Mouse (Mus musculus) erythroblast, embryonic 14.5 days (primary cell): ENCODE results near the gene Ambra1.

ENCODE experiments used
- GATA1 ChIP-seq: IDR thresholded peaks from 2 replicates; pipeline ENCODE4 v1.6.1; 2012; ENCODE audit warnings: low read length, inconsistent platforms, mixed read lengths
- TAL1 ChIP-seq: IDR thresholded peaks from 3 replicates; pipeline ENCODE4 v1.6.1; 2012; ENCODE audit warnings: low read length, inconsistent platforms, mixed read lengths

GRCm38 (mm10) chr2:91727011-91727410 lies 2.9 kb upstream of the Ambra1 start:
- TF ChIP-seq GATA1 (no peak), TAL1 (no peak)
